Mouse (Mus musculus) embryo, embryonic 11 days (tissue): ENCODE data around the gene Irf6.

Experiments used
- DNase-seq: peaks from one replicate; pipeline ENCODE4 v3.0.0-alpha.2; 2015

Irf6 gene

GRCm38 (mm10) chr1:193152872-193153271, at the start of gene Irf6:
Gene Irf6, plus strand, starts transcription at chr1:193153111.
- peak; percentile 77 for DNase-seq

GRCm38 (mm10) chr1:193112093-193112492, 40.8 kb upstream of the Irf6 start:
- no peak for DNase-seq

GRCm38 (mm10) chr1:193122793-193123192, 30.1 kb upstream of the Irf6 start:
- no peak for DNase-seq

- DNase-seq, result no peak
Measured at GRCm38 (mm10) chr1:193123290-193123689, 29.6 kb upstream of the Irf6 start.

GRCm38 (mm10) chr1:193125835-193126234, 27.1 kb upstream of the Irf6 start:
- no peak for DNase-seq

- no peak for DNase-seq
Measured at GRCm38 (mm10) chr1:193128055-193128454, 24.9 kb upstream of the Irf6 start.

GRCm38 (mm10) chr1:193129321-193129720, 23.6 kb upstream of the Irf6 start:
- no peak for DNase-seq

GRCm38 (mm10) chr1:193129786-193130455, 23.0 kb upstream of the Irf6 start, which contains the start of gene Diexf:
Gene Diexf, minus strand, starts transcription at chr1:193130272.
- DNase-seq, result peak; percentile 99

- no peak for DNase-seq
Measured at GRCm38 (mm10) chr1:193130456-193130825, 22.5 kb upstream of the Irf6 start.

- no peak for DNase-seq
Measured at GRCm38 (mm10) chr1:193130839-193131238, 22.1 kb upstream of the Irf6 start.

- DNase-seq, result no peak
Measured at GRCm38 (mm10) chr1:193131311-193131948, 21.5 kb upstream of the Irf6 start.

GRCm38 (mm10) chr1:193132385-193132784, 20.5 kb upstream of the Irf6 start:
- no peak for DNase-seq

- no peak for DNase-seq
Measured at GRCm38 (mm10) chr1:193133726-193134125, 19.2 kb upstream of the Irf6 start.

GRCm38 (mm10) chr1:193138087-193138486, 14.8 kb upstream of the Irf6 start:
- DNase-seq, result no peak

GRCm38 (mm10) chr1:193138669-193139068, 14.2 kb upstream of the Irf6 start:
- DNase-seq, result no peak

GRCm38 (mm10) chr1:193141118-193141517, 11.8 kb upstream of the Irf6 start:
- DNase-seq, result no peak

- no peak for DNase-seq
Measured at GRCm38 (mm10) chr1:193142517-193143062, 10.3 kb upstream of the Irf6 start.

- no peak for DNase-seq
Measured at GRCm38 (mm10) chr1:193144516-193144915, 8.4 kb upstream of the Irf6 start.

- no peak for DNase-seq
Measured at GRCm38 (mm10) chr1:193145101-193145500, 7.8 kb upstream of the Irf6 start.

GRCm38 (mm10) chr1:193146416-193146815, 6.5 kb upstream of the Irf6 start:
- no peak for DNase-seq

- no peak for DNase-seq
Measured at GRCm38 (mm10) chr1:193149231-193149630, 3.7 kb upstream of the Irf6 start.

GRCm38 (mm10) chr1:193151134-193151533, 1.8 kb upstream of the Irf6 start:
- no peak for DNase-seq

- no peak for DNase-seq
Measured at GRCm38 (mm10) chr1:193153561-193153960, 650 bp downstream of the Irf6 start.
